Mouse (Mus musculus): ENCODE results near the gene Nol3. TPM values are rescaled to one million over a fixed set of nuclear protein-coding genes. Genes with fewer than 3 reads are reported as not detected.

The Nol3 gene
- total RNA-seq, 4 experiments from 2014 or later: 30.0 to 40.5 (median 34.4) TPM

DNA sequence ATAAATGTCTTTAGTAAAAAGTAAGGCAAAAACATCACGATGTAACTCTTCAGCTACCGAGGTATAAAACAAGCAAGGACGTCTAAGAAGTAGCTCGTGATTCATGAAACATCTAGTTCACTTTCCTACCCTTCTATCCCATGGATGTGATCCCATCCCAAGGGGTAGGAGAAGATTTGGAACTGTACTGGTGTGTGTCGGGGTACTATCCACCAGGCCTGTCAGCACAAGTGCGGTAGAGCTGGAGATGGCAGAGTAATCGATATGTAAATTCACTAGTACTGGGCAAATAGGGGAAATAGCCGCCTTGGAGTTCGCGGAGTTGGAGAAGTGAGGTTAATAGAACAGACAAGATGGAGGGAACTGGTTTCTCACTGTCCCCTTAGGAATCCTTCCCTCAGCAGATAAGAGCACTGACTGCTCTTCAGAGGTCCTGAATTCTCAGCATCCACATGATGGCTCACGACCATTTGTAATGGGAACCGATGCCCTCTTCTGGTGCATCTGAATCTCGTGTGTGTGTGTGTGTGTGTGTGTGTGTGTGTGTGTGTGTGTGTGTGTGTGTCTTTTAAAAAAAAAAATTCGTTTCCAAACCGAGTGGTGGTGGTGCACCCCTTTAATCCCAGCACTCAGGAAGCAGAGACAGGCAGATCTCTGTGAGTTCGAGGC lies 12.6 kb upstream of the Nol3 start:
- DNase-seq (ENCODE audit: low spot score in 2 of 2): no peak

- DNase-seq (ENCODE audit: low spot score in 2 of 2): peak; percentile 52 to 57
These were observed 11.6 kb upstream of the Nol3 start, which contains the start of the genes Tradd and Fbxl8 for GRCm38 (mm10) chr8:105264024-105264982. Gene Tradd (minus strand): TSS chr8:105264609. Gene Fbxl8 (plus strand): TSS chr8:105264648.

- no peak for DNase-seq (ENCODE audit: low spot score in 2 of 2)
These were observed 10.8 kb upstream of the Nol3 start for GRCm38 (mm10) chr8:105265128-105265527.

DNA sequence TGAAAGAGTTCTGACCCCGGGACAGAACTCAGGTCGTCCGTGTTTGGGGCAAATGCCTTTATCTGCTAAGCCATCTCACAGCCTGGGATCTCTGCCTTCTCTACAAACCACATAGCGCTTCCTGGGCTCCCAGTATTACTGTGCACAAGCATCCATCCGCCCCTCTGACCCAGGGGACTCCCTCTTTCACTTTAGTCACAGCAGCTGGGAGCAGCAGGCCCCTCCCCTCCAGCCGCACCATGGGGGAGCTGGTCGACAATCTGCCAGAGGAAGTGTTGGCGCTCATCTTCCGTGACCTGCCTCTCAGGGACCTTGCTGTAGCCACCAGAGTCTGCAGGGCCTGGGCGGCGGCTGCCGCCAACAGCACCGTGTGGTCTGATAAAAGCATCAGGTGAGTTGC lies 9.2 kb upstream of the Nol3 start:
- no peak for DNase-seq (ENCODE audit: low spot score in 2 of 2)

DNA sequence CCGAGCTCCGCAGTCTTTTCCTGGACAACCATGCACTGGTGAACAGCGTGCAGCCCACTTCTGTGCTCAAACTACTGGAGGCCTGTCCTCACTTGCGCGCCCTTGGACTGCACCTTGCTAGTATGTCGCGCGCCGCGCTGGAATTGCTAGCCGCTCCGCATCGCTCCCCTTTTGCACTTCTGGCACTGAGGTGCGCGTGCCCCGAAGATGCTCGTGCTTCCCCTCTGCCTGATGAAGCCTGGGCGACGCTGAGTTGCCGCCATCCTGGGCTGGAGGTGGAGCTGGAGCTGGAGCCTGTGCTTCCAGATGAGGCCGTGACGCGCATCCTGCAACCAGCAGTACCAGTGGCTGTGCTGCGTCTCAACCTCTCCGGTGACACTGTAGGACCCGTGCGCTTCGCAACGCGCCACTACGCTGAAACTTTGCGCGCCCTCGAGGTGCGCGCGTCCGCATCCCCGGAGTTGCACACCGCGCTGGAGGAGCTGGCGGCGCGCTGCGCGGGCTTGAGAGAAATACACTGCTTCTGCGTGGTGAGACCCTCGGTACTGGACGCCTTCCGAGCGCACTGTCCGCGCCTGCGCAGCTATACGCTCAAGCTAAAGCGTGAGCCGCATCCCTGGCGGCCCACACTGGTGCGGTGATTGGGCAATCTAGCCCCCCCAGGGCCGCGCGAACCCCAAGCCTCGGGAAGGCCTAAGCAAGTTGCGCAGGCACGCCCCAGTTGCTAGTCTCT lies 7.4 kb upstream of the Nol3 start:
- DNase-seq (ENCODE audit: low spot score in 2 of 2): no peak

- DNase-seq (ENCODE audit: low spot score in 2 of 2): no peak
These were observed 6.9 kb upstream of the Nol3 start for GRCm38 (mm10) chr8:105269075-105269458.

- DNase-seq (ENCODE audit: low spot score in 2 of 2): peak; percentile 65 to 77
These were observed 6.4 kb upstream of the Nol3 start, which contains the start of gene Hsf4 for GRCm38 (mm10) chr8:105269461-105269947. Gene Hsf4 (plus strand): TSS chr8:105269801.

- no peak for DNase-seq (ENCODE audit: low spot score in 2 of 2)
These were observed 5.6 kb upstream of the Nol3 start for GRCm38 (mm10) chr8:105270101-105270915.

DNA sequence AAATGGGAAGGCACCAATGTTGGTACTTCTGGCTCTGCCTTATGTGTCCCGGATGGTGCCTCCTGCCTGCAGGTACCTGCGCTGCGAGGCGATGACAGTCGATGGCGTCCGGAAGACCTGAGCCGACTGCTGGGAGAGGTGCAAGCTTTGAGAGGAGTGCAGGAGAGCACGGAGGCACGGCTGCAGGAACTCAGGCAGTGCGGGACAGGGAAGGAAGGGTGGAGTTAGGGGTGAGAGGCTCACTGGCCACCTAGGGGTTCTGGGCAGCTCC lies 5.1 kb upstream of the Nol3 start:
- no peak for DNase-seq (ENCODE audit: low spot score in 2 of 2)

GRCm38 (mm10) chr8:105275387-105275786 lies 553 bp upstream of the Nol3 start:
- DNase-seq (ENCODE audit: low spot score in 2 of 2): no peak

- DNase-seq (ENCODE audit: low spot score in 2 of 2): peak; percentile 55 to 67
These were observed 566 bp downstream of the Nol3 start for GRCm38 (mm10) chr8:105276292-105277120.

DNA sequence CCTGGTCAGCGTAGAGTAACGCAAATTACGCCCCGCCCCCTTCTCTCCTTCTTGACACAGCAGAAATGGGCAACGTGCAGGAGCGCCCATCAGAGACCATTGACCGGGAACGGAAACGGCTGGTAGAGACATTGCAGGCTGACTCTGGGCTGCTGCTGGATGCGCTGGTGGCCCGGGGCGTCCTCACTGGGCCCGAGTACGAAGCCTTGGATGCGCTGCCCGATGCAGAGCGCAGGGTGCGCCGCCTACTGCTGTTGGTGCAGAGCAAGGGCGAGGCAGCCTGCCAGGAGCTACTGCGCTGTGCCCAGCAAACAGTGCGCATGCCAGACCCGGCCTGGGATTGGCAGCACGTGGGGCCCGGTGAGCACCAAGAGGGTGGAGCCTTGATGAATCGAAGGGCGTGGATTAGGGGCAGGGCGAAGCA lies 3.0 kb downstream of the Nol3 start:
- peak; percentile 79 to 90 for DNase-seq (ENCODE audit: low spot score in 2 of 2)

- DNase-seq (ENCODE audit: low spot score in 2 of 2): no peak
These were observed 4.6 kb downstream of the Nol3 start for GRCm38 (mm10) chr8:105280567-105280966.

DNA sequence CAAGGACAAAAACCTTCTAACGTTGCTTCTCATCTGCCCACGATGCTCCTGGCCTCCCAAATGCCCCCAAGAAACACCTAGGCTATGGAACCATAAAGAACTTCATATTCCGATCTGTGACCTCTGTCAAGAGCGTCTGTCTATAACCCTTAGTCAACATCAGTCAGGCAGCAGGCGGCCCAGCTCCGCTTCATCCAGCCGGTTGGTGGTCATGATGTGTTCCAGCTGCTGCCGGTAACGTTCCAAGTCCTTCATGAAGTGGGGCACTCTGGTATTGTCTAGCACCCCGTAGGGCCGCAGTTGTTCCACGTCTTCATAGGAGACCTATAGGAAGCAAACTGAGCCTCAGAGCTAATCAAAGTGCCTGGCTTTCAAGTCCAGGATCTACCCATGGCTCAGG lies 5.9 kb downstream of the Nol3 start:
- DNase-seq (ENCODE audit: low spot score in 2 of 2): no peak

GRCm38 (mm10) chr8:105282239-105282638 lies 6.3 kb downstream of the Nol3 start:
- DNase-seq (ENCODE audit: low spot score in 2 of 2): no peak

DNA sequence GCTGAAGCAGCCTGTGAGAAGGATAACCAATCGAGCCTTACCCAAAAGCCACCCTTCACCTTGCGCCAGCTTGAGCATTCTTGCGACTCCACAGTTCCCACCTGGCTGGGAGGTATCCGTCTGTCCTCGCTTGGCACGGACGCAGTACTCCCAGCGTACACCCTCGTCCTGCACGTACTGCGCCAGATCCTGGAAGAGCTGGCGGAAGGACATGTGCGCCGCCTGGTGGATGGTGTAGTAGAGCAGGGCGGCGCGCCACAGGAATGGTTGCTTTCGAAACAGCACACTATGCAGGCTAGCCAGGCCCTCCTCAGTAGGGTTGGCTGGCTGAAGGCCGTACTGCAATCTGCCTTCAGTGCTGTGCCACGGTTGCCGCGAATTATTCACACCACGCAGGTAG lies 7.1 kb downstream of the Nol3 start:
- no peak for DNase-seq (ENCODE audit: low spot score in 2 of 2)

DNA sequence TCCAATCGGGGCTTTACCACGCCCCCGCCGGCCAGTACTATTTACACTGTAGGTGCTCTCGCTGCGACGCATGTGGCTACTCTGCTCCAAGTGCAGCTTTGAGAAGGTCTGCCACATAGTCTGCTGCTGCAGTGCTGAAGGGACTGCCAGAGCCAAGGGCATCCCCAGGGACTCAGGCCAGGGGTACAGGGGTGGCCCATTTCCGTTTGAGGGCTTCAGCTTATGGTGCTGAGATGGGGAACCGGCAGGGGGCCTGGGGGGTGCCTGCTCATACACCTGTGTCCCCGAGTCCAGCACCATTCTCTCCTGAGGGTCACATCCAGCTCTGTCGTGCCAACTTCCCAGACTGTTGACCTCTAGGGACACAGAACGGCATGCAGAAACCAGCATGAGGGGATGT lies 9.6 kb downstream of the Nol3 start:
- no peak for DNase-seq (ENCODE audit: low spot score in 2 of 2)

DNA sequence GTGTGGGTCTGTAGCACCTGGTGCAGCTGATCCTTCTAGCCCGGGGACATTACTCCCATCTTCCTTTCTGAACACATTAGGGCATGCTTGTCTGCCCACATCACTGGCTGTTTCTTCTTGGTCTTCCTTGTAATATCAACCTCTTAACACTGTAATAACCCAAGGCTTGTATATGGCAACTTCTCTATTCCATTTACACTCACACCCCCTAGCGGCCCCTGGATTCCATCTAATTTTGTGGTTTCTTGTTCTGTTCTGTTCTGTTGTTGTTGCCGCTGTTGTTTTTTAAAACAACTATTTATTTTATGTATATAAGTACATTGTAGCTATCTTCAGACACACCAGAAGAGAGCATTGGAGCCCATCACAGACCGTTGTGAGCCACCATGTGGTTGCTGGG lies 11.0 kb downstream of the Nol3 start:
- no peak for DNase-seq (ENCODE audit: low spot score in 2 of 2)

DNA sequence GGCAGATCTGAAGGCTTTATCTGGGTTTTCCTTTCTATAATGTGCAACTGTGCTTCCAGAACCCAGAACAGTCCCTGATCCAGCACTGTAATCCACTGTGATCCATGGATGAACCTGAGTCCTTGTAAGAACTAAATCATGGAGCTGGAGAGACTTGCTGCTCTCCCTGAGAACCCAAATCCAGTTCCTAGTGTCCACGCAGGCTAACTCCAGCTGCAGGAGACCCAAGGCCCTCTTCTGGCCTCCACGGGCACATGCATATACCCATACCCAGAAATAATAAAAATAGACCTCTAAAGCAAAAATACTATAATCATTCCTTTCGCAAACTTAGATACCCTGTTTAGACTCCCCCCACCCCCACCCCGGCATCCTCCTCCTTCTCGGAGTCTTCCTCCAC lies 12.3 kb downstream of the Nol3 start:
- no peak for DNase-seq (ENCODE audit: low spot score in 2 of 2)

All from gastrocnemius, adult 8-10 months (tissue).